Mouse (Mus musculus) cerebellum, adult 8-10 months (tissue): ENCODE measurements around the gene Tnnc1.

Source experiments
- DNase-seq: peaks from one replicate; pipeline ENCODE4 v3.0.0; 2022

The Tnnc1 gene

GRCm38 (mm10) chr14:31186656-31187055 lies 21.5 kb upstream of the Tnnc1 start:
- no peak for DNase-seq

GRCm38 (mm10) chr14:31188771-31189181 lies 19.3 kb upstream of the Tnnc1 start:
- no peak for DNase-seq

GRCm38 (mm10) chr14:31189348-31189747 lies 18.8 kb upstream of the Tnnc1 start:
- DNase-seq, result no peak

GRCm38 (mm10) chr14:31191936-31192335 lies 16.2 kb upstream of the Tnnc1 start:
- no peak for DNase-seq

- DNase-seq, result no peak
Observed at GRCm38 (mm10) chr14:31193791-31194190, 14.3 kb upstream of the Tnnc1 start.

- no peak for DNase-seq
Observed at GRCm38 (mm10) chr14:31194441-31194840, 13.7 kb upstream of the Tnnc1 start.

- DNase-seq, result peak; percentile 60
Observed at GRCm38 (mm10) chr14:31194891-31195513, 13.1 kb upstream of the Tnnc1 start.

GRCm38 (mm10) chr14:31195521-31195920 lies 12.6 kb upstream of the Tnnc1 start:
- no peak for DNase-seq

GRCm38 (mm10) chr14:31195968-31196367 lies 12.1 kb upstream of the Tnnc1 start:
- DNase-seq, result peak; percentile 55

- no peak for DNase-seq
Observed at GRCm38 (mm10) chr14:31197547-31198516, 10.3 kb upstream of the Tnnc1 start.

- DNase-seq, result no peak
Observed at GRCm38 (mm10) chr14:31199599-31199998, 8.5 kb upstream of the Tnnc1 start.

- DNase-seq, result no peak
Observed at GRCm38 (mm10) chr14:31200038-31200437, 8.1 kb upstream of the Tnnc1 start.

- DNase-seq, result no peak
Observed at GRCm38 (mm10) chr14:31204844-31205243, 3.3 kb upstream of the Tnnc1 start.

GRCm38 (mm10) chr14:31205244-31205561 lies 2.9 kb upstream of the Tnnc1 start:
- peak; percentile 53 for DNase-seq

GRCm38 (mm10) chr14:31205562-31206467 lies 2.3 kb upstream of the Tnnc1 start:
- peak; percentile 58 for DNase-seq

- DNase-seq, result peak; percentile 96
Observed at GRCm38 (mm10) chr14:31206472-31206981, 1.6 kb upstream of the Tnnc1 start.

- peak; percentile 43 for DNase-seq
Observed at GRCm38 (mm10) chr14:31207070-31207830, 862 bp upstream of the Tnnc1 start.

GRCm38 (mm10) chr14:31209133-31209557 lies 1.0 kb downstream of the Tnnc1 start:
- no peak for DNase-seq

GRCm38 (mm10) chr14:31211854-31212253 lies 3.7 kb downstream of the Tnnc1 start:
- no peak for DNase-seq

- DNase-seq, result no peak
Observed at GRCm38 (mm10) chr14:31212499-31212898, 4.4 kb downstream of the Tnnc1 start.

GRCm38 (mm10) chr14:31213868-31214267 lies 5.8 kb downstream of the Tnnc1 start:
- no peak for DNase-seq

- no peak for DNase-seq
Observed at GRCm38 (mm10) chr14:31214684-31215083, 6.6 kb downstream of the Tnnc1 start.
